Comparison of ENCODE assay signal across 21 mouse cellular contexts in genomic region chr1:52251038-52251735, GRCm38 (mm10). TPM values are rescaled to one million over a fixed set of nuclear protein-coding genes. Genes with fewer than 3 reads are reported as not detected.
DNase-seq lines count a peak whose midpoint lies in the region; ATAC-seq and TF ChIP-seq lines count a peak whose summit lies in the region.
"Had no signal": no experiment of that assay in that cellular context is flagged by ENCODE, and none has a peak within 500 bp of the region (broad histone marks: within the 10 kb centered on the region; RNA-seq: fewer than 3 reads in every experiment).

No protein-coding gene starts in this region.

- H3K27me3 ChIP-seq in heart, embryonic 11.5 days (ENCODE audit: control insufficient read depth, insufficient read depth, low read length), result no peaks in the 10 kb centered on the region
- no peaks in the 10 kb centered on the region for H3K27me3 ChIP-seq in heart, adult 2 months (ENCODE audit: control insufficient read depth, insufficient read depth, low read length)
- H3K27me3 ChIP-seq in Patski, result no peaks in the 10 kb centered on the region
- no peaks in the 10 kb centered on the region for H3K27me3 ChIP-seq in limb, embryonic 10.5 days (ENCODE audit: low read depth, poor library complexity, severe bottlenecking)
- H3K27me3 ChIP-seq: forebrain, embryonic 13.5 days; limb, embryonic 12.5 days; liver, embryonic 13.5 days; lung, embryonic 15.5 days; midbrain, embryonic 13.5 days had no signal

- in situ Hi-C loops in Patski (cut with MboI; ENCODE audit: low pct_unique_long_range_greater_than_20kb), result no loop called here

- intact Hi-C loops in heart, adult 2 months (cut with DNase I), result no loop called here

- H3K79me2 ChIP-seq in heart, adult 2 months (replicated peaks; ENCODE audit: control insufficient read depth, insufficient read depth, low read length), result no peaks in the 10 kb centered on the region

- WGBS in heart, embryonic 11.5 days (ENCODE audit: insufficient replicate concordance), result 47% methylated on average over 7 of the region's 7 CpGs
- WGBS in heart, adult 2 months, result 59% methylated on average over 7 of the region's 7 CpGs
- 75% methylated on average over 7 of the region's 7 CpGs for WGBS in limb, embryonic 10.5 days

- H3K9me3 ChIP-seq in heart, embryonic 11.5 days (replicated peaks; ENCODE audit: control insufficient read depth, low read length), result no peaks in the 10 kb centered on the region
- no peaks in the 10 kb centered on the region for H3K9me3 ChIP-seq in limb, embryonic 10.5 days (replicated peaks)
- H3K9me3 ChIP-seq: embryonic facial prominence, embryonic 10.5 days; forebrain, embryonic 13.5 days; limb, embryonic 12.5 days; liver, embryonic 13.5 days; lung, embryonic 15.5 days; midbrain, embryonic 13.5 days had no signal

- no peak for TF ChIP-seq EP300 in heart, adult 2 months (IDR thresholded peaks at IDR 0.05; ENCODE audit: insufficient read depth, low read depth, low read length)

- CTCF ChIA-PET in Patski (lab: Charles Lee), result interaction anchor here (1.3 to 2.1 kb wide), 5 partner anchors 9 to 21 kb away, joined by 4 to 10 read pairs (median 4); partner anchors contain the start of gene Gls

- H3K4me2 ChIP-seq in heart, embryonic 11.5 days, result peak overlapping the region; percentile 25; the same call in 1 of the 2 replicates
- H3K4me2 ChIP-seq: forebrain, embryonic 13.5 days; hindbrain, embryonic 14.5 days; limb, embryonic 12.5 days; liver, embryonic 13.5 days; lung, embryonic 15.5 days; midbrain, embryonic 13.5 days had no signal

- POLR2A ChIA-PET in Patski (lab: Charles Lee), result interaction anchor here (0.6 to 1.5 kb wide), 3 partner anchors 10 to 42 kb away, joined by 3 to 5 read pairs (median 4); partner anchors contain the start of gene Gls

- H3K4me3 ChIP-seq in heart, embryonic 11.5 days (ENCODE audit: low read depth, low read length), result no peak overlapping the region
- H3K4me3 ChIP-seq in heart, adult 2 months, result no peak overlapping the region
- H3K4me3 ChIP-seq in limb, embryonic 10.5 days, result no peak overlapping the region
- H3K4me3 ChIP-seq: embryonic facial prominence, embryonic 10.5 days; forebrain, embryonic 13.5 days; limb, embryonic 12.5 days; liver, embryonic 13.5 days; lung, embryonic 15.5 days; midbrain, embryonic 13.5 days had no signal

- TF ChIP-seq CTCF in heart, adult 2 months (IDR thresholded peaks at IDR 0.05), result no peak
- TF ChIP-seq CTCF in Patski (IDR thresholded peaks at IDR 0.05), result no peak

- DNase-seq in heart, adult 2 months, result no peak
- peak; percentile 66 for DNase-seq in Patski (ENCODE audit: low read depth, low spot score)
- DNase-seq in kidney, adult 18-20 months, result peak; percentile 47
- DNase-seq in kidney, postnatal 10 days, result peak; percentile 39
- DNase-seq in right cerebral cortex, postnatal 25 days, result no peak
- DNase-seq in limb, embryonic 10.5 days (ENCODE audit: low spot score), result no peak
- DNase-seq: adrenal gland, postnatal 14 days; cerebellum, adult 11-12 months; cerebellum, postnatal 36 days; gastrocnemius, postnatal 36 days; liver, embryonic 13.5 days; retina, postnatal 1 day; thymus, adult 2 months had no signal

- H3K9ac ChIP-seq in heart, embryonic 11.5 days (ENCODE audit: low read depth, low read length), result no peak overlapping the region
- no peak overlapping the region for H3K9ac ChIP-seq in heart, adult 2 months (ENCODE audit: low read depth, low read length)
- H3K9ac ChIP-seq: forebrain, embryonic 13.5 days; hindbrain, embryonic 14.5 days; limb, embryonic 12.5 days; liver, embryonic 13.5 days; lung, embryonic 15.5 days; midbrain, embryonic 13.5 days had no signal

- no peaks in the 10 kb centered on the region for H3K36me3 ChIP-seq in heart, embryonic 11.5 days (ENCODE audit: control insufficient read depth, insufficient read depth, low read length)
- no peaks in the 10 kb centered on the region for H3K36me3 ChIP-seq in heart, adult 2 months (ENCODE audit: control insufficient read depth, insufficient read depth, low read length)
- H3K36me3 ChIP-seq in limb, embryonic 10.5 days, result no peaks in the 10 kb centered on the region
- H3K36me3 ChIP-seq: embryonic facial prominence, embryonic 10.5 days; limb, embryonic 12.5 days; liver, embryonic 13.5 days; lung, embryonic 15.5 days; midbrain, embryonic 13.5 days had no signal

- ATAC-seq in heart, embryonic 11.5 days (replicated peaks; ENCODE audit: insufficient number of reproducible peaks, low FRiP score, low TSS enrichment), result no peak
- peak; percentile 72 for ATAC-seq in Patski
- ATAC-seq in inflammation-experienced regulatory T-cells, adult 6 months, result no peak
- ATAC-seq: forebrain, embryonic 13.5 days; midbrain, embryonic 13.5 days had no signal

- peaks cover 5% of the 10 kb centered on the region; the same call in 1 of the 2 replicates for H3K4me1 ChIP-seq in heart, embryonic 11.5 days (ENCODE audit: control insufficient read depth, insufficient read depth, low read length)
- no peaks in the 10 kb centered on the region for H3K4me1 ChIP-seq in heart, adult 2 months (ENCODE audit: control insufficient read depth, insufficient read depth, low read length)
- H3K4me1 ChIP-seq in limb, embryonic 10.5 days, result peaks cover 10% of the 10 kb centered on the region
- H3K4me1 ChIP-seq: forebrain, embryonic 13.5 days; liver, embryonic 13.5 days; midbrain, embryonic 13.5 days had no signal

- TF ChIP-seq POLR2A in heart, adult 2 months (IDR thresholded peaks at IDR 0.05; ENCODE audit: insufficient read depth, low read depth, low read length), result no peak

- H3K27ac ChIP-seq in heart, embryonic 11.5 days (ENCODE audit: low read depth, low read length), result peak overlapping the region; percentile 32; the same call in 1 of the 2 replicates
- H3K27ac ChIP-seq in heart, adult 2 months, result no peak overlapping the region
- H3K27ac ChIP-seq in limb, embryonic 10.5 days, result no peak overlapping the region
- H3K27ac ChIP-seq: embryonic facial prominence, embryonic 10.5 days; forebrain, embryonic 13.5 days; hindbrain, embryonic 14.5 days; limb, embryonic 12.5 days; liver, embryonic 13.5 days; lung, embryonic 15.5 days; midbrain, embryonic 13.5 days had no signal

RNA-seq across cellular contexts. Expression of gene Gls, which starts 18.2 kb away (rescaled TPM):
- polyA plus RNA-seq in heart, embryonic 11.5 days (2014; fragmentation: Nextera tagmentation; extraction: Ambion mirVana), result 33.0 and 36.0 TPM in 2 replicates
- total RNA-seq in heart, adult 2 months (2021), result 10 to 100 TPM; 79.5 to 90.0 TPM
- polyA plus RNA-seq in heart, adult 2 months (2012; rRNA removed), result 15.7 and 28.8 TPM in 2 replicates
- polyA plus RNA-seq in Patski (2021), result 174 TPM
- 17.2 and 22.6 TPM in 2 replicates for polyA plus RNA-seq in limb, embryonic 10.5 days (2016; fragmentation: Nextera tagmentation; extraction: Ambion mirVana)
- polyA plus RNA-seq in inflammation-experienced regulatory T-cells, adult 6 months (2017; shearing (Covaris generic)), result 10 to 100 TPM; 54.1 to 79.4 (median 63.3) TPM

Comparison
In these comparisons a context has a peak if more than half of its experiments do, and no peak if none do; other contexts are left out.
1. DNase-seq: peak in Patski (single experiment), kidney, adult 18-20 months (single experiment) and kidney, postnatal 10 days (single experiment); none in heart, adult 2 months (0 of 2), right cerebral cortex, postnatal 25 days (single experiment) and limb, embryonic 10.5 days (single experiment).